Mouse (Mus musculus) T-helper 1 cell (primary cell): Measurements from ENCODE around the gene Orm1.
"Not testable (repeated sequence)": the region's sequence is repeated elsewhere in the genome, so short reads cannot be mapped to it uniquely, and the experiment has no call there.

ENCODE experiments used
- in situ Hi-C: fragments of 300-600 bp; cut with MboI, MseI; formaldehyde crosslinking; loops from one replicate; pipeline ENCODE4 v1.15.1; 2025; ENCODE audit warnings: high pct_unique_total_duplicates

Orm1 gene

DNA sequence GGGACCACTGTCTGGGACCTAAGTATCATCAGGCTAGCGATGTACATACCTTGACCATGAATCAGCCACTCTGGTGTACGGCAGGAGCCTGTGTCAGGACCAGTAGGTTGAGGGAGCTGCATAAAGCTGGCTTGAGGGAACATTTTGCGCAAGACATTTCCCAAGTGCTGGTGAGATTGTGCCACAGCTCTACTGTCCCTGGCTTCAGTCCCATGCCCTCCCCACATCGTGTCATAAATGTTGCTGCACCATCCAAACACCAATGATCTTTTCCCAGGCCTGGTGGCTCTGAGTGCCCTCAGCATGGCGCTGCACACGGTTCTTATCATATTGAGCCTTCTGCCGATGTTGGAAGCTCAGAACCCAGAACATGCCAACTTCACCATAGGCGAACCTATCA, at the start of gene Orm1:
Orm1 (plus strand) TSS at position 266 of the 400 bp plus-strand sequence.
- in situ Hi-C loops: no loop called here

DNA sequence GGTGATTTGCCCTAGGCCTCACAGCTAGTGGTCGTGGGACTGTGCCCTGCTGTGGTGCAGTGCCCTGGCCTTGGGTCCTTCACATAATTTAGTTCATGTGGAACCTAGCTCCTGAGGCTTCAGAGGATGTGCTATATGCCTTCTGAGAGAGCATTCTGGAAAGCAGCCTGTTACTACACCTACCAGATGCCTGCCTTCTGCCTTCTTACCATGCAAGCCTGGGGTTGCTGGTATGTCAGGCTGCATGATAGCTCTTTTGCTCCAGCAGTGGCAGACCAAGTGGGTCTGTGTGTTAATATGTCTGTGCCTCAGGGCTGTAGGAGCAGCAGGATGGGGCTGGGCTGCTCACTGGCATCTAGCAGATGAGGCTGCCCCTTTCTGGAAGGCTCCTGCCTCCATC, 48.7 kb upstream of the Orm1 start:
- in situ Hi-C loops: loop anchor here (10.0 kb wide), 1 partner anchor 1401 kb away; no protein-coding TSS in a partner anchor

GRCm38 (mm10) chr4:63296263-63296662, 48.1 kb upstream of the Orm1 start:
- in situ Hi-C loops: loop anchor here (10.0 kb wide), 1 partner anchor 1401 kb away; no protein-coding TSS in a partner anchor

DNA sequence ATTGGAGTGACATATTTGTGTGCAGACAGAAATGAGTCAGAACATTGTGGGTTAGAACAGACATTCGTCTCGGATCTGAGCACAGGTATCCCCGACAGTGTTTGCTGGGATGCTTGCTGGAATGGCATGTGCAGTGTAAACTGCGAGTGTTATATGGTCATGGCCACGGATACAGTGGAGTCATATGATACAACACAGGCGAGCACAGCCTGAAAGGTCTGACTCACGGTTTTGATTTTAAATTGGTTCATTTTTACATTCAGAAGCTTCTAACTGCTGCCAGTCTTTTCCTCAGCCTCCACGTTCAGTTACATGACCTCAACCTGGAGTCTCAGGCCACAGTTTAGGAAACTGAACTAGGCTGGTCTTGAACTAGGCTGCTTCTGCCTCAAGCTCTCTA, 47.5 kb upstream of the Orm1 start:
- in situ Hi-C loops: loop anchor here (10.0 kb wide), 1 partner anchor 1402 kb away; no protein-coding TSS in a partner anchor

- in situ Hi-C loops: loop anchor here (10.0 kb wide), 1 partner anchor 1403 kb away; no protein-coding TSS in a partner anchor
Measured at GRCm38 (mm10) chr4:63298191-63298590, 46.2 kb upstream of the Orm1 start.

GRCm38 (mm10) chr4:63302641-63303040, 41.7 kb upstream of the Orm1 start:
- in situ Hi-C loops: no loop called here

- in situ Hi-C loops: loop anchor here (5.0 kb wide), 1 partner anchor 90 kb away; no protein-coding TSS in a partner anchor
Measured at GRCm38 (mm10) chr4:63307175-63308062, 36.9 kb upstream of the Orm1 start.

- in situ Hi-C loops: loop anchor here (5.0 kb wide), 1 partner anchor 91 kb away; no protein-coding TSS in a partner anchor
Measured at GRCm38 (mm10) chr4:63308316-63308715, 36.0 kb upstream of the Orm1 start.

DNA sequence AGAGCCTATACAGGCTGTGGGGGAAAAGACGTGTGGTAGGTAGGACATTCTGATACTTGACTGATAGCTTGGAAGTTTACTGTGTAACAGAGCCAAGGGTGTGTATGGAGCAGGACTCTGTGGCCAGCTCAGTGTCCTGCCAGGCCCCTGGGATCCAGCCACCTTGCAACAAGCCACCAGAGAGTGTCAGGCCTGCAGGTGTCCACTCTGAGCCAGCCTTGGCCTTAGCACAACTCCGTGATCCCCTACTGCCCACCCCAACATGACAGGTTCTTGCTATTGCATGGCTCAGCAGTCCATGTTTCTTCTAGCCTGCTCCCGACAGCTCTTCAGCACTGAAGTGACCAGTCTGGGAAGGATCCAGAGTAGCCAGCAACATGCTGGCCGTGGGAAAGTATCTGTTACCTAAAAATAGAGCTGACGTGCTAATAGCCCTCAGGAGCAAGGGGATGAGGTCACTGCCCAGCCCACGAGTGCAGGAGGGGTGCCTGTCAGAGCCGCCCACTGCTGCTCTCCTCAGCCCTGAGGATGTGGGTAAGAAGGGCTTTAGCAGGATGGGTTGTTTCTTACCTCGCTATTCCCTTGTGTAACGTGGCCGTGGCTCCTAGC, 34.0 kb upstream of the Orm1 start:
- in situ Hi-C loops: loop anchor here (5.0 kb wide), 1 partner anchor 143 kb away; no protein-coding TSS in a partner anchor

GRCm38 (mm10) chr4:63311426-63311825, 32.9 kb upstream of the Orm1 start:
- in situ Hi-C loops: loop anchor here (5.0 kb wide), 1 partner anchor 144 kb away; no protein-coding TSS in a partner anchor

DNA sequence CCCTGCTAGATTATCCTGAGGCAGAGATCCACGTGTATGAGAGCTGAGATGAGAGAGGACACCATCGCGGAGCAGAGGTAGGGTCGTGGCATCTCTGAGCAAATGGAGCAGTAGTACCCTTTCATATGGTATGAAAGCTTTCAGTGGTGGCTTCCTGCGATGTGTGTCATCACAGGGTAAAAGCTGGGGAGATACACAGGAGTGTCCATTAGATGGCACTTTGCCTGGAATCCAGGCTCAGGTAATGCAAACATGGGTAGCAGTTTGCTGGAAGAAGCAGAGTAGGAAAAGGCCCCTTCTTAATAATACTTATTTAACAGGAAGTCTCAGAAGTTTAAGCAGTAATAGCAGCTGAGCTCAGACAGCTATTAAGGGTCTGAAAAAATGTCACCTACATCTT, 30.3 kb upstream of the Orm1 start:
- in situ Hi-C loops: loop anchor here (5.0 kb wide), 1 partner anchor 147 kb away; no protein-coding TSS in a partner anchor

- in situ Hi-C loops: no loop called here
Measured at GRCm38 (mm10) chr4:63316076-63316746, 28.1 kb upstream of the Orm1 start.

- in situ Hi-C loops: not testable (repeated sequence)
Measured at GRCm38 (mm10) chr4:63319566-63319965, 24.8 kb upstream of the Orm1 start.

DNA sequence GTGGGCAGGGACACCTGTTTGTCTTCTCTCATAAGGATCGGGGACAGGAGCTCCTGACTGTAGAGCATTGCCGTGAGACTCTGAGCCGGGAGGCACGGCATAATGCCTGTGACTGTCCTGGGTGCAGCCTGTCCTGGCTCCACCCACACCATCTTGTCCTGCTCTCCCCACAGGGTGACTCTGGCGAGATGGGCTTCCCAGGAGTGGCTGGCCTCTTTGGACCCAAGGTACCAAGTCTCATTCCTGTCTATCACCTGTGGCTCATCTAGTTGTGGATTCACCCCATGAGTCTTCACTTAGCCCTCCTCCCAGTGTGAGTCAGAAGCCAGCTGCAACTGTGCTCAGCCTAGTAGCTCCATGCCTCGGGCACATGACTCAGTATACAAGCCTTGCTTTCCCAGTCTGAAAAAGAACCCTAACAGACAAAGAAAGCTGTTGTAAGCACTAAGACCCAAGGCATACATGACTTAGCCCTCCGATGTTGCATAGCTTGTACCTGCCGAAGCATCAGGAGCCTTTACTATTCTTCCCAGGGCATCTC, 21.0 kb upstream of the Orm1 start:
- in situ Hi-C loops: no loop called here

- in situ Hi-C loops: no loop called here
Measured at GRCm38 (mm10) chr4:63333403-63333802, 11.0 kb upstream of the Orm1 start.

DNA sequence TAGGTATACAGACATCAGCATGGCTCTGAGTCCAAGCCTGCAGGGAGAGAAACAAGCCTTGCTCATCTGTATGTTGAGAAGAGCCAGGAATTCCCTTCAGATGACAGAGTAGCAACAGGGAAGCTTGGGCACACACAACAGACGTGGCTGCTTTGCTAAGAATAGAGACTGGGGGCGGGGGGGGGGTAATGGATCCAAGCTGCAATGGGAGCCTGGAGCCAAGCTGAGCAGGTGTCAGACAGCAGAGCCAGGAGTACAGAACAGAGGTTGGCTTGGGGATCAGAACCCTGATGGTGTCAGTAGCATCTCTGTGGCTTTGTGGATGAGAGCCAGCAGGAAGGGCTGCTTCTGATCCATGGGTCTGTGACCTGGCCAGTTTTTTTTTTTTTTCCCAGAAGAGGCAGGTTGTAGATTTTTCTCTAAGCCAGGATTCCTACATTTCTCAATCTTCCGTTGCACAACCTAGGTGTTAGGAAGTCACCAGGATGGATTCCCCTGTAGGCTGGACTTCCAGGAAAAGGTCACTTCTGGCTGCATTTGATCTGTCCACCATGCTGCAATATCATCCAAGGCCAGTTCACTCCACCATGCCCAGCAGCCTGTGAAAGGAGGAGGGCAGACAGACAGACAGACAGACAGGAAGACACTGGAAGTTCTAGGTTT, 5.8 kb upstream of the Orm1 start:
- in situ Hi-C loops: no loop called here

- in situ Hi-C loops: no loop called here
Measured at GRCm38 (mm10) chr4:63342491-63342890, 1.9 kb upstream of the Orm1 start.

DNA sequence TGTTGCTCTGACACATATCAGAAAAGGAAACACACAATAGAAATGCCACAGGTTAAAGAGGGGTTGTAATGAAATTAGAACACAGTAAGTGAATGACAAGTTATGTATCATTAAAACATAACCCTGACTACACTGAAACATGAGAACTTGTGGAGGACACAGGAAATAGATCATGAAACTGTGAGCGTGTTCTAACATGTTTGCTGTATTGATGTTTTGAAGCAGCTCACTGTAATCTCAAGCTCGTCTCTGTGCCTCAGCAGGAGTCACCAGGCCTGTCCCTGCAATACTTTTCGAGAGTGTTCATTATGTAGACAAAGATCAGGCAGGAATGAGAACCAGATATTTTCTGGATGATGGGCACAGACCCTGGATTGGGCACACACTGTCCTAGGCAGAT, 752 bp upstream of the Orm1 start:
- in situ Hi-C loops: no loop called here

GRCm38 (mm10) chr4:63345261-63345660, 901 bp downstream of the Orm1 start:
- in situ Hi-C loops: no loop called here

DNA sequence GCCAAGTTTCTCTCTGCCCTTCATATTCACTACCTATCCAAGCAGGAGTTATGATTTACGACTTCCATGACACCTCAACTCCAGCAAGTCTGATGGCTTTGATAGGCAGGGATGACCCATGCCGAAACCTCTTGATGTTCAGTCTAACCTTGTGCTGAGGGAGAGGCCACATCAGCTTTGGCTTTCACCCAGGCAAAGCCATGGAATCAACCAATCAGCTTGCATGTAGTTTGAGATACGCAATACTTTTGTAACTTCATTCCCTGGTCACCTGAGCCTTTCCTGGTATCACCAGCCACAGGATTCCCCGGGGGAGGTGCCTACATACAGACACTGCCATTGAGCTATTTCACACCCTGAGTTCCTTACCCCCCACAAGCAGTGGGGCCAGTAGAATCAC, 2.3 kb downstream of the Orm1 start:
- in situ Hi-C loops: no loop called here

GRCm38 (mm10) chr4:63348524-63348923, 4.2 kb downstream of the Orm1 start:
- in situ Hi-C loops: no loop called here
